Mouse (Mus musculus): ENCODE data around the gene Cbx8. TPM values are rescaled to one million over a fixed set of nuclear protein-coding genes. Genes with fewer than 3 reads are reported as not detected.

Cbx8 gene
- 5.4 and 6.8 TPM in 2 replicates for polyA plus RNA-seq (2012; rRNA removed)

GRCm38 (mm10) chr11:119040600-119041324, at the start of gene Cbx8:
Gene Cbx8, minus strand, starts transcription at chr11:119040969.
- DNase-seq (ENCODE audit: low spot score), result peak; percentile 96

GRCm38 (mm10) chr11:119090076-119090960, 49.5 kb upstream of the Cbx8 start:
- DNase-seq (ENCODE audit: low spot score), result peak; percentile 41

GRCm38 (mm10) chr11:119089235-119090075, 48.7 kb upstream of the Cbx8 start:
- peak; percentile 37 for DNase-seq (ENCODE audit: low spot score)

- DNase-seq (ENCODE audit: low spot score), result no peak
Observed at GRCm38 (mm10) chr11:119088391-119089234, 47.8 kb upstream of the Cbx8 start.

GRCm38 (mm10) chr11:119087301-119088082, 46.7 kb upstream of the Cbx8 start:
- DNase-seq (ENCODE audit: low spot score), result peak; percentile 49

GRCm38 (mm10) chr11:119086144-119086971, 45.6 kb upstream of the Cbx8 start, which contains the start of gene Cbx4:
Gene Cbx4, minus strand, starts transcription at chr11:119086221.
- DNase-seq (ENCODE audit: low spot score), result peak; percentile 88

GRCm38 (mm10) chr11:119085279-119086062, 44.7 kb upstream of the Cbx8 start:
- peak; percentile 78 for DNase-seq (ENCODE audit: low spot score)

- no peak for DNase-seq (ENCODE audit: low spot score)
Observed at GRCm38 (mm10) chr11:119084446-119085278, 43.9 kb upstream of the Cbx8 start.

- DNase-seq (ENCODE audit: low spot score), result peak; percentile 49
Observed at GRCm38 (mm10) chr11:119083724-119084445, 43.1 kb upstream of the Cbx8 start.

- peak; percentile 33 for DNase-seq (ENCODE audit: low spot score)
Observed at GRCm38 (mm10) chr11:119082638-119083599, 42.1 kb upstream of the Cbx8 start.

- DNase-seq (ENCODE audit: low spot score), result peak; percentile 49
Observed at GRCm38 (mm10) chr11:119081839-119082637, 41.3 kb upstream of the Cbx8 start.

GRCm38 (mm10) chr11:119081148-119081838, 40.5 kb upstream of the Cbx8 start:
- DNase-seq (ENCODE audit: low spot score), result no peak

GRCm38 (mm10) chr11:119080461-119081147, 39.8 kb upstream of the Cbx8 start:
- DNase-seq (ENCODE audit: low spot score), result no peak
